Mouse (Mus musculus): ENCODE measurements around the gene Rslcan18.
"Not testable (repeated sequence)": the region's sequence is repeated elsewhere in the genome, so short reads cannot be mapped to it uniquely, and the experiment has no call there.

The Rslcan18 gene

DNA sequence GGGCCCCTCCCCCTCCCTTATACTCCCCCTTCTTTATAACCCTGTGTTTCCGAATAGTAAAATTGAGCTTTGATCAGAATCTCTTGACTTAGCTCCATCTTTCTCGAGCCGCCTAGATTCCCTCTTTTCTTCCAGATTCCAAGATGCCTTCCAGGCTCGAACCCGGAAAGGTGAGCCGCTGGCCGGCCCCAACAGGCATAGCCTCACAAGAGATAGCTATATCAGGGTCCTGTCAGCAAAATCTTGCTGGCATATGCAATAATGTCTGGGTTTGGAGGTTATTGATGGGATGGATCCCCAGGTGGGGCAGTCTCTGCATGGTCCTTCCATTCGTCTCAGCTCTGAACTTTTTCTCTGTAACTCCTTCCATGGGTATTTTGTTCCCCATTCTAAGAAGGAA lies at the start of gene Rslcan18:
Gene Rslcan18, minus strand, starts transcription at position 101 of the 400 bp plus-strand sequence.
- DNase-seq (ENCODE audit: low read depth) = not testable (repeated sequence)

GRCm38 (mm10) chr13:67128038-67128721 lies 12.1 kb upstream of the Rslcan18 start:
- DNase-seq (ENCODE audit: low read depth) = peak; percentile 70

DNA sequence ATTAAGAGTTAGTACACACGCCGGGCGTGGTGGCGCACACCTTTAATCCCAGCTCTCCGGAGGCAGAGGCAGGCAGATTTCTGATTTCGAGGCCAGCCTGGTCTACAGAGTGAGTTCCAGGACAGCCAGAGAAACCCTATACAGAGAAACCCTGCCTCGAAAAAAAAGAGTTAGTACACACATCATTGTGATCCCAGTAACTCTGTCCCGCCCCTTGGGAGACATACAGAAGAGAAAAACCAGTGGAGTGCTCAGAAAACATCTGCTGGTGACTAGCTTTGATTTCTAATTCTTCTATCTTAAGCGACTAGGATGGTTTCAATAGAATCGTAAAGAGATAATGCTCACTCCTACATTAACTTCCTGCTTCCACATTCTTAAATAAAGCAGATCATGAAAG lies 11.4 kb upstream of the Rslcan18 start:
- DNase-seq (ENCODE audit: low read depth) = not testable (repeated sequence)

- DNase-seq (ENCODE audit: low read depth) = no peak
Observed at GRCm38 (mm10) chr13:67124460-67124859, 8.4 kb upstream of the Rslcan18 start.

- not testable (repeated sequence) for DNase-seq (ENCODE audit: low read depth)
Observed at GRCm38 (mm10) chr13:67121360-67121759, 5.3 kb upstream of the Rslcan18 start, which contains the start of gene Zfp759. Zfp759 (plus strand) TSS chr13:67121660.

GRCm38 (mm10) chr13:67113287-67113686 lies 2.8 kb downstream of the Rslcan18 start:
- DNase-seq (ENCODE audit: low read depth) = no peak

DNA sequence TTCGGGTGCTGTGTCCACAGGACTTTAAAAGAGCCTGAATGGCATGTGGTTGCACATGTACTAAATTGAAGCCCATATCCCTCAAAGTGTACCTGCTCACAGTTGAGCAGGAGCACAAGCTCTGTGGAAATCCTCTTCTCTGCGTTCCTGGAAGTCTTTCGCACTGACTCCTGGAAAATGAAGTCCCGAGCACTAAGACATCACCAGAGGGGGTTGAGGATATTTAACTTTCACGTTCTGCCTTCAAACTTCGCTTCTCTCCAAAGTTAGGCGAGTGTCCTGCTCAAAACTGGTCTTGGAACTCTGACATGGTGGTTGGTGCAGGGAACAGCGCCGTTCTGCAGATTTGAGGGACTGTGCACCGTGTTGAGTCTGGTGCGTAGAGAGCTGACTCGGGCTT lies 4.0 kb downstream of the Rslcan18 start:
- DNase-seq (ENCODE audit: low read depth) = no peak

- DNase-seq (ENCODE audit: low read depth) = no peak
Observed at GRCm38 (mm10) chr13:67108821-67109206, 7.2 kb downstream of the Rslcan18 start.

DNA sequence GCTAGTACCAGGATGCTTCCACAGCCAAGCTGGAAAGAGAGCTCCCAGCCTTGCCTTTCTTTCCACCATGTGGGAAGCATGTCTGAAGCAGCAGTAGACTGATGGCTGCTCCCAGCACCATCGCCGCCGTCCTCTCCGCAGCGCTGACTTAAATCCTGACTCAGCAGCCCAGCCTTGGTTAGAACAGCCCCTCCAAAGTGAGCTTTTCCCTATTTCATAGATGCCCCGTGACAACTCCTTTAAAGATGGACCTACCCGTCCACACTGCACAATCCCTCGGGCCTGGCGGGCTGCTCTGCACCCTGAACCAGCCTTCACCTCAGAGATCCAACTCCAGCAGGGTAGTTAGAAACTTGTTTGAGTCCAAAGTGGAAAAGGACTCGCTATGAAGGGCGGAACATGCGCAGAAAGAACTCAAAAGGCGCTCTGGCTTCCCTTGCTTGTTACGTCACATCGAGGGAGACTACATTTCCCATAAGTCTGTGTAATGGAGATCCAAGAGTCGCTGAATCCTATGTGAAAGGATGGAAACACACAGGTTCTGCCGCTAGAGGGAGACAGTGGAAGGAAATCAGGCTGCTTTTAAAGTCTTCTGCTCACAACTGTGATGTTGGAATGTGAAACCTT lies 7.8 kb downstream of the Rslcan18 start, which contains the start of gene Gm28557:
Gene Gm28557, minus strand, starts transcription at position 411 of the 627 bp plus-strand sequence.
- DNase-seq (ENCODE audit: low read depth) = peak; percentile 98

GRCm38 (mm10) chr13:67107681-67108080 lies 8.4 kb downstream of the Rslcan18 start:
- no peak for DNase-seq (ENCODE audit: low read depth)

- no peak for DNase-seq (ENCODE audit: low read depth)
Observed at GRCm38 (mm10) chr13:67097876-67098275, 18.2 kb downstream of the Rslcan18 start, which contains the start of gene Zfp708. Zfp708 (minus strand) TSS chr13:67097976.

GRCm38 (mm10) chr13:67090154-67090553 lies 25.9 kb downstream of the Rslcan18 start:
- DNase-seq (ENCODE audit: low read depth) = no peak

GRCm38 (mm10) chr13:67081946-67082345 lies 34.1 kb downstream of the Rslcan18 start:
- DNase-seq (ENCODE audit: low read depth) = no peak

DNA sequence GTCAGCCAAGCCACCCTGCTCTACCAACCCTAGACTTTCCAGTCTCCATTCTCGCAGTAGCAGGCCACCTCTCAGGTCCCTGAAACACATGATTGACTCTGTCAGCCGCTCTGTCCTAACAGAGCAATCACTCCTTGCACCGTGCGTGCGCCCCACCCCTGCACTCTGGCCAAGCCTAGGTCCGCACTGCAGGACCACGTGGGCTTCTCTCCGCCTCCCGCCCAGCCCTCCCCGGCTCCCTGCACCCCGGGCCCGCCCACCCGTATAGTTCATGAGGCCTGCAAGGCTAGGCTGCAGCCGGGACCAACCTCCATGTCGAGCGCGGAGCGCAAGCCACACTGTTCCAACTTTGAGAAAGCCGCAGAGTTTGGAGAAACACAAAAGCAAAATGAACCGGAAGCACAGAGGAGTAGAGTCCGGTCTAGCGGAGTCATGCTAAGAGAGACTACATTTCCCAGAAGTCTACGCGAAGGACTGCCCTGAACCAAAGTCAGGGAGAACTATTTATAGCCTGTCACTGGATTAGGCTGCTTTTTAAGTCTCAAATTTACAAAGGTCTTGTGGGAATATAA lies 34.8 kb downstream of the Rslcan18 start:
- DNase-seq (ENCODE audit: low read depth) = peak; percentile 53

DNA sequence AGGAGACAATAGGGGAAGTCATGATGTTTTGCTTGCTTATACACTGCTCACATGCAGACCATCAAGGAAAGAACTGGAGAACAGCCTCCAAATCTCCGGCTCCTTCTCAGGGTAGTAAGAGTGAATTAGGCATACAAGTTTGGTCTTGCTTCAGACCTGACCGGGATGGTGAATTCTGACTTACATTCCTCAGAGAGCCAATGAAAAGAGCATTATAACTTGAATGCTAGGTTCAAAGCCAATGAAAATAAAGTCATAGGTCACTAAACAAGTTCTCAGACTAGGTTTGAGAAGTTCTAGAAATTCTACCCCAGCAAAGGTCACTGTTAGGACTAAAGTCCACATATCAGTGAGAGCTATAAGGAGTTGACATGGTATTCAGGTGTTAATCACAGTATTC lies 38.8 kb downstream of the Rslcan18 start:
- DNase-seq (ENCODE audit: low read depth) = no peak

DNA sequence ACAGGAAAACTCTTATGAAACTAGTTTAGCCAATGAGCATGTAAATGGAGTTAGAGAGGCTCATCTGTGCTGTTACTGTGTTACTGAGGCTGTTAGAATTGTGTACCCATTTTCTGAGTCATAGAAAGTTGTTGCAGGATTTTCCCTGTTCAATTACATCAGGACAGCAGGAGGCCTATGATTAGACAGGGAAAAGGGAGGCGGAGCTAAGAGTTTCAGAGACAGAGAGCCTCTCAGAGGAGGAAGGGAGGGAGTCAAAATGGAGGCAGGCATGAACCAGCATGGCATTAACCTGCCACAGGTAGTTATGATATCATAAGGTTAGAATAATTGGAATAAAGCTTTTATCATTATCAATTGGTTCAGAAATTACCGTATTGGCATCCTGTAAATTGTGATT lies 43.3 kb downstream of the Rslcan18 start:
- no peak for DNase-seq (ENCODE audit: low read depth)

GRCm38 (mm10) chr13:67065386-67065785 lies 50.7 kb downstream of the Rslcan18 start:
- no peak for DNase-seq (ENCODE audit: low read depth)

DNA sequence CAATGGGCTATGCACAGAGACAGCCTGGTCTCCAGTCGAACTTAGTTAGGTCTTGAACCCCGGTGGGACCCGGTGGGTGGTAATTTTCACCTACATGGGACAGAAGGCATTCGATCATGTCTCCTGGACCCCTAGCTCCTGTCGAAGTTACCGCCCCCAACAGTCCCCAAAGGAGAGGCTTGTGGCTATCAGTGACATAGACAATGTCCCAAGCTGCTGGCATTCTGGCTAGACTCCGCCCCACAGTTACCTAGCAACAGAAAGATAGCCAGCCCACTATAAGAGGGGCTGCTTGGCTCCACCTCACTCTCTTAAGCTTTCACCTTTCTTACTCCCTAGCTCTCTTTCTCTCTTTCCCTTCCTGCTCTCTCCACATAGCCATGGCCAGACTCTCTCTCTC lies 53.6 kb downstream of the Rslcan18 start:
- no peak for DNase-seq (ENCODE audit: low read depth)

- DNase-seq (ENCODE audit: low read depth) = peak; percentile 85
Observed at GRCm38 (mm10) chr13:67060786-67061358, 55.2 kb downstream of the Rslcan18 start, which contains the start of gene Zfp712. Zfp712 (minus strand) TSS chr13:67061170.

DNA sequence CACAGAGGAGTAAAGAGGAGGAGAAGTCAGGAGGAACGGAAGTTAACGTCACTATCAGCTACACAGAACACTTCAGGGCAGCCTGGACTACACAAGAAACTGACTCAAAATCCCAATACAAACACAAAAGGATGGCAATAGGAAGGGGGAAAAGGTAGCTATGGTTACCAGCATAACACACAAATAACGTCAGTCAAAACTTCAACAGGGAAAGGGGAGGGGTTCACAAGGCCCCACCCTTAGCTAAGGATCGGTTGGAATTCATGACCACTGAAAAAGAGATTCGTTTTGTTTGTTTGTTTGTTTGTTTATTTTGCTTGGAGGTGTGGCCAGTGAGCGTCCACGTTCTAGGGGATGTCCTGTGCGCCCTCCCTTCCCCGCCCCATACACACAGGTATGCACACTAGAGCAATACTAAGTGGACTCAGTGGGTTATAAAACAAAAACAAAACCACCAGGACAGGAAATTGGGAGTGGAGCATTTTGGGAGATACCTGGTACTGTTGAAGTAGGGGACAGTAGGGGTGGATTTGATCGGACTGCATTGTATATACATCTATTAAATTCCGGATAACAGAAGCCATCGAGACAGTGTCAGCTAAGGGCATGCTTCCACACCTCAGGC lies 55.8 kb downstream of the Rslcan18 start:
- DNase-seq (ENCODE audit: low read depth) = no peak
